Mouse (Mus musculus): Measurements from ENCODE around the gene Acox2.
"Not testable (repeated sequence)": the region's sequence is repeated elsewhere in the genome, so short reads cannot be mapped to it uniquely, and the experiment has no call there.

Gene Acox2

DNA sequence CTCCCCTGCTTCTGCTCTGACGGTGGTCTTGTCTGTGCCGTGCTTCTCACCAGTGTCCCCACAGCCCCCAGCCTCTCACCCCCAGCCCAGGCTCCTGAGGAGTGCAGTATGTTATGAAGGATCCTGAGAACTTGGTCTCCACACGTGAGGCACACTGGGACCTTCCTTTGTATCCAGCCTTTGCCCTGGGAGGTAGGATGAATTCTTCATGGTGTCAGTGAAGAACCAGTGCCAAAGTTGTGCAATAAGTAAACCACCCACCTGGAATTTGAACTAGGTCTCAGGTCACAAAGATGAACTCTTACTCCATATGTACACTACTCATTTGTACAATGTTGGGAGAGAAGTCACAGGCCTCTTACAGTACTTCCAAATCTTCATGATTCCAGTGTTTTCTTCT, at the start of gene Acox2:
Gene Acox2 (minus strand): TSS at position 188 of the 400 bp plus-strand sequence.
- no peak for DNase-seq (ENCODE audit: low read depth, low spot score)

DNA sequence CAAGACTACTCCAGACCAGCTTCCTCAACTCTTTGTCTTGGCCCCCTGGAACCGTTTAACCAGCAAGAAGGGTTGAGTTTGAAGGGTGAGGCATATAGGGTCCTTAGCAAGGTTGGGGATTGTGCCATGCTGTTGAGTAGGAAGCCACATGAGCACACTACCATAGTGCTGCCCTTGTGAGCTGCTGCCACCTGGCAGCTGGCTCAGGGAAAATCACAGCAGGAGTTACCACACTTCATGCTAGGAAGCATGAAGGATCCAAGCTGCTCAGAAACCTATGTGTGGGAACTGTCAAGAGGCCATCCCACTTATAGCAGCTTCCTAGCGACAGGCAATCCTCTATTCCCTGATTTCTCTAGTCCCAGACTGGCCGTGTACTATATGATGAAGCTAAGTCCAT, 49.5 kb upstream of the Acox2 start:
- DNase-seq (ENCODE audit: low read depth, low spot score), result no peak

DNA sequence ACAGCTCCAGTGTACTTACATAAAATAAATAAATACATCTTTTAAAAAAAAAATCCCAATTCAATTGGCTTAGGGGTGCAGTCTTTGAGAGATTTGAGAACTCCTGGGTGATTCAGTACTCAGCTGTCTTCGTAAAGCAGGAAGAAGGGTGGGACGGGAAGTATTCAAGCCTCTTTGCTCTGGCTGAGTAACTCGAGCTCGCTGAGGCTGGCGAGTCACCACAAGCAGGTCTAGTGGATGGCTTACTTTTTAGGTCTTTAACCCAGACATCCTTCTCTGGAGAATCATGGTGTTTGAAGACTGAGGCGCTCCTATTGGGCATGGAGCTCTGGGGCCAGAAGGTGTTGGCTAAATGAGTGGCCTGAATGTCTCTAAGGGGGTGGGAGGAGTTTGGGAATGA, 47.7 kb upstream of the Acox2 start:
- DNase-seq (ENCODE audit: low read depth, low spot score), result no peak

DNA sequence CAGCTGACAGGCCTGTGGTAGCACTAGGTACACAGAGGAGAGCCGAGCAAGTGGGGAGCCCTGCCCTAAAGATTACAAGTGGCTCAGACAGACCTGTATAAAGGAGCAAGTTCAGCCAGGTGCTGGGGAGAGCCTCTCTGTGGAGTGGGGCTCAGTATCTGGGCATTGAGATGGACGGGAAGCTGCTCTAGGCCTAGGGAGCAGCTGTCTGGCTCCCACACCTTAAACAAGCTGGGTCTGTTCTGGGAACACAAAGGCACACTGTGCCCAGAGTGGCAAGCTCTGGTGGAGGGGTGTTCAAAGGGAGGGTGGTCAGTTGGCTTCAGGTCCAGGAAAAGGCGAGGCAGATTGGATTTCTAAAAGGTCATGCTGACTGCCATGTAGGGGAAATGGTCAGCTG, 45.9 kb upstream of the Acox2 start:
- DNase-seq (ENCODE audit: low read depth, low spot score), result no peak

DNA sequence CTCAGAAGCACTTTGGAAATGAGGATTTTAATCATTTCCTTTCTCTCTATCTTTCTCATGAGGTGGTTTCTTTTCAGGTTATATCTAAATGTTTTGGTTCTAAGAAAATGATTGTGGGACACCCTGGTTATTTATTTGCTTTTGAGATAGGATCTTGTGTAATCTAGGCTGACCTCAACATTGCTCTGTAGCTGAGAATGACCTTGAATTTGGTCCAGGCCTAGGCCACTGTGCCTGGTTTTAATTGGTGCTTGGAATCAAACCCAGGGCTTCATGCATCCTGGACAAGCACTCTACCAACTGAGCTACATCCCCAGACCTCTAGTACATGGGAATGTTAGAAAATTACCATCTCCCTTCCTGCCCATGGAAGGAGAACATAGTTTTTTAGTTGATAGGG, 44.9 kb upstream of the Acox2 start:
- DNase-seq (ENCODE audit: low read depth, low spot score), result no peak

DNA sequence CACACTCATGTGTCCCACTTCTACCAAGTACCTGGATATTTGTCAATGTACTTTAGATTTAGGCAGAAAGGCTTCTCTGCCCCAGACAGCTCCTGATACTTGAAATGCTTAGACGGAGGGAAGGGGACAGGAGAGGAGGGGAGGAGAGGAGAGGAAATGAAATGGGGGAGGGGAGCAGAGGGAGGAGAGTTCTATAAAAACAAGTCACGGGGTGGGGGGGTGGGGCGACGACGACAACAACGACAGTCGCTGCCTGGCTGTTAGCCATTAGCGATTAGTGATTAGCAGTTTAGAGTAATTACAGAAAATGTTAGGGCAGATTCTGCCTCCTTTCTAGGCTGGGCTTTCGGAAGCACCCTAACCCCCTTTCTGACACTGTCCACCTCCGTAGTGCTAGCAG, 43.5 kb upstream of the Acox2 start:
- DNase-seq (ENCODE audit: low read depth, low spot score), result no peak

DNA sequence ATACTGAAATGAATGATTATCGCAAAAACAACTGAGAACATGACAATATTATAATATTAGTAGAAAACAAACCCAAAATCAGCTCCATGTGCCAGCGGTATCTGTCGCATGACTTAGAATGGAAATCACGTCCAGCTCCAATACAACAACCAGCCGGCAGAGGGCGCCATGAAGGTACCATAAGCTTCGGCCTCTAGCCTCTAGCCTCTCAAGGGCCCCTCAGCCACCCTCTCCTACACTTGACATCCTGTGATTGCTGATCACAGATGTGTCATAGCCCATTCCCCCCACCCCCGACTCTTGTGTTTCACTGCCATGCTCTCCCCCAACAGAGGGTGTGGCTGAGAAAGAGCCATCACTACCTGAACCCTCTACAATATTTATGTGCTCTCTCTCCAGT, 41.1 kb upstream of the Acox2 start:
- peak; percentile 61 for DNase-seq (ENCODE audit: low read depth, low spot score)

DNA sequence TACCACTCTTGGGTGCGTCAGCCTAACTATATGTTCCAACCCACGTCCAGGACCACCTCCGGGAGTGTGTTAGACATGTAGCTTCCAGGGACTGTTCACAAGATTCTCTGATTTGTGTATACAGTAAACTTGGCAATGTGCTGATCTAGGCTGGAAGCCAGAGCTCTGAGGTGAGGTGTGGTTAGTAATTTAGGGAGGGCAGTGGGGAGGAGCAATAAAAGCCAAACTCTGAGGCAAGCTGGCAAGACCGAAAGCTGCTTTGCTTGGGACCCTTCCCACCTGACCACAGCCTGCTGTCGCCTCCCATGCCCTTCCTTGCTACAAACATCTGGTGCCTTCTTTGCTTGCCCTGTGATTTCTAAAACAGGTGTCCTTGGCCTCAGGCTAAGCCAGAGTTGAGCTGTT, 38.7 kb upstream of the Acox2 start:
- DNase-seq (ENCODE audit: low read depth, low spot score), result no peak

DNA sequence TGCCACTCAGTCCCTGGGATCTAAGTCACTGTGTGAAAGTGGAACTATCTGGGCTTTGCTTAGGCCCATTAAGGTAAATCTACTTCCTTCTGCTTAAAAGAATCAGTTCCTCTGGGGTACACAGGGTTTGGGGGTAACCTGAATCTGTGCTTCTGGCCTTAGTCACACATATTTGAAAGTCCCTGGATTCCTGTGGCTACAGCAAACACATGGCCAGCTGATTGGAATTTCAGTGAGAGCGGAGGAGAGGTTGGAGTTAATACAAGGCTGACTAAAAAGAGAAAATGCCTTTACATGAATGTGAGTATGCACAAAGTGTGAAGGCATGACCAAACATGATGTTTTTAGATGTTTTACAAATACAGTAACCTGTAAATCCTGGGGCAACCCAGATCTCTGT, 35.1 kb upstream of the Acox2 start:
- no peak for DNase-seq (ENCODE audit: low read depth, low spot score)

DNA sequence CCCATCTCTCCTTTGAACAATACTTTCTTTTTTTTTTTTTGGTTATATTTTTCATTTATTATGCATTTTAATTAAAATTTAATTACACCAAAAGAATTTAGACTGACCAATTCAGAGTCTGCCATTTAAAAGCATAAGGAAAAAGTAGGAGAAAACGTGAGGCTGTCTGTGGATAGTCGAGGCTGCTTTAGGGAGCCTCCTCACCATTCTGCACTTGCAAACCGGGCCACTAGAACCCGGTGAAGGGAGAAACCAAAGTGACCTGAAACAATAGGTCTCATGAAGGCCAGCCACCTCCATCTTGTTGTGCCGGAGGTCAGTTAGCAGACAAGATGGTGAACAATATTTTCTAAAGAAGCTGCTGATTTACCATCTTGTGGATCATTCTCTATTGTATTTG, 27.4 kb upstream of the Acox2 start:
- not testable (repeated sequence) for DNase-seq (ENCODE audit: low read depth, low spot score)

DNA sequence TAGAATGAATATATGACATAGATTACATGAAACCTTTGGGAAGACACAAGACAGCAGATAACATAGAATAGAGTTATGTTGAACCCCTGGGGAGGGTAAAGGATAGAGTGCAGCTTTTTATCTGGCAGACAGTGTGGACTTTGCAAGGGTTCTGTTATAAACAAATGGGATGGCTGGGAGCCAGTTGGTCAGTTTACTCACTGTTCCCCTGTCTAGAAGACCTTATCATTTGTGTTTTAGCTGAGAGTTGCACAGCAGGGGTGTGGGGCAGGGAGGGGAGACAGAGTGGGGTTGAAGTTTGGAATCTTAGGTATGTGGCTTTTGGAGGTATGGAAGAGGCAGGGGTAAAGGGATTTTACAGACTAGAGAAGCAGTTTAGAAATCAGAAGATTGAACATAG, 24.6 kb upstream of the Acox2 start:
- no peak for DNase-seq (ENCODE audit: low read depth, low spot score)

DNA sequence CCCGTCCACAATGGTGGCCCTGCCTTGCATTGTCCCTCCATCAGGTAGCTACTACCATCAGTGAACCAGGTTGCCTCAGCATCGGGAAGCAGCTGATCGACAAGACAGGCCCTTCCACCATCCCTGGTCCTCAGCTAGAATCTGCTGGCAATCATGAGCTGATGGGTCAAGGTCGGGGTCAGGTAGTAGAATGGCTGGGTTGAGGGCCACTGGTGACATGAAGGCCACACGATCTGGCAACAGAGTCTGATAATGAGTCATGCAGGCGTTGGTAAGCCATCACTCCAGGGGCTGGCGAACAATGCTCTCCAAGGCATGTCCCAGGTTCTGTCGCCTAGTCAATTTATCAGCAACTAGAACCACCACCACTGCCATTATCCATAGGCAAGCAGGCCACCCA, 12.1 kb upstream of the Acox2 start:
- not testable (repeated sequence) for DNase-seq (ENCODE audit: low read depth, low spot score)

DNA sequence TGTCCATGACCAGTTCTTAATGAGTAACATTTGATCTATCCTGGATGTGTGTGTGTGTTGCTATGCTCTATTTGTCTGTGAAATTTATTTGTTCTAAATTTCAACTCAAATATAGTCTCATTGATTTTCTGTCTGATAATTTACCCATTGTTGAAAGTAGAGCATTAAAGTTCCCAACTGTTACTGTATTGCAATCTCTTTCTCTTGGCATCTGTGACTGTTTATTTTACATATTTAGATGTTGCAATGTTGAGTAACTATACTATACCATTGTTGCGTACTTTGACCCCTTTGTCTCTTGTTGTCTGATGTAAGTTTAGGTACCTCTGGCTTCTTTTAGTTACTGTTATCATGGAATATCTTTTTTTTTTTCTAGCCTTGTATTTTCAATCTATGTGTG, 5.2 kb upstream of the Acox2 start:
- no peak for DNase-seq (ENCODE audit: low read depth, low spot score)

DNA sequence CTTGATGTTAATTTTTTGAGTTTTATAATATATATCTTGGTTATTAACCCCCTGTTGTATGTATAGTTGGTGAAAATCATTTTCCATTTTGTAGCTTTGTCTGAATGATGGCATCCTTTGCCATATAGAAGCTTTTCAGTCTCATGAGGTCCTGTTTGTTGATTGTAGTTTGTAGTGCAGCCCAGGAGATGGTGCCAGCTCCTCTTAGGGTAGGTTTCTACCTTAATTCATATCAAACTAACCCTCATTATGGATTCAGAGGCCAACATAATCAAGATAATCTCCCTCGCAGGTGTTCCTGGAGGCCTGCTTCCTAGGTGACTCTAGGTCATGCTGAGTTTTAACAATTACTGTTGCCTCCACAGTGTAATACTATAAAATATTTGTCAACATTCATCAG, 3.1 kb upstream of the Acox2 start:
- no peak for DNase-seq (ENCODE audit: low read depth, low spot score)

DNA sequence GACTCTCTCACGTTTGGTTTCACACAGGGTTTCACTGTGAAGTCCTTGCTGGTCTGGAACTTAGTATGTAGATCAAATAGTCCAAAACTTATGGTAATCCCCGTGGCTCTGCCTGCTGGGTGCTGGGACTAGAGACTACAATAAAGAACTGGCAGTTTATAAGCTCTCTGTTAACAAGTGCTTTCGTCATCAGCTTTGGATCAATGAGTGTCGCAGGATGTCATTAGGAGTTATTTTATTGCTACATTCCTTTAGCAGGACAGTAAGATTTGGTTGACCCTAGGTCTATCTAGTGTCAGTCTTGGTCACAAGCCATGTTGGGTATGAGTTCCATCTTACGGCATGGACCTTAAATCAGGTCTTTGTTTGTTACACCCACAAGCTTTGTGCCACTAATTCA, 1.1 kb upstream of the Acox2 start:
- DNase-seq (ENCODE audit: low read depth, low spot score), result no peak

DNA sequence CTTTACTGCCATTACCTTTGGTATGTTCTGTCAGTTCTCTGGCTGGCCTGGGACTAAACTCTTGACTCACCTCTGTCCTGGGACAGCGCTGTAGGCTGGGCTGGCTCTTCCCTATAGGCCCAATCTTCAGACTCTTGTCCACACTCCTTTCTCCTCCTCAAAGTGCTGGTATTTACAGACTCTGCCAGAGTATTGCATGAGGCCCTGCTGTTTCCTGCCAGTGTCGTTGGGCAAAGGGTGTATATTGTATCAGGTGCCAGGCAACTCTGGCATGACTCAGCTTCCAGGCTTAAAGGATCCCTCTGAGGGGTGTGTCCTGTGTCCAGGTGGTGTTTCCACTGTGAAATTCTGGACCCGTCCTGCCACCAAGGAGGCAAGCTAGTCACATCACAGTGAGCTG, 401 bp downstream of the Acox2 start:
- DNase-seq (ENCODE audit: low read depth, low spot score), result no peak

DNA sequence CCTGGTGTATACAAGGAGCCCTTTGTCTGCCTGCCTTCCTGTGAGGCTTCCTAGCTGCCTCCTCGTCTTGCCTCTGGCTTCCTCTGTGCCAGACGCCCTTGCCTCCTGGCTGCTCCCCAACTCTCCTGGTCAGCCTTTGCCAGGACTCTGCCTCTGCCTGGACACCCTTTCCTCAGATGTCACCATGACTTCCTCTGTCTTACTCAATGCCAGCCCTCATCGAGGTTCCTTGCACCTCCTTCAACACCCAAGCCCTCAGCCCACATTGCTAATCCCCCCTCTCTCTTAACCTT, 872 bp downstream of the Acox2 start:
- DNase-seq (ENCODE audit: low read depth, low spot score), result no peak

DNA sequence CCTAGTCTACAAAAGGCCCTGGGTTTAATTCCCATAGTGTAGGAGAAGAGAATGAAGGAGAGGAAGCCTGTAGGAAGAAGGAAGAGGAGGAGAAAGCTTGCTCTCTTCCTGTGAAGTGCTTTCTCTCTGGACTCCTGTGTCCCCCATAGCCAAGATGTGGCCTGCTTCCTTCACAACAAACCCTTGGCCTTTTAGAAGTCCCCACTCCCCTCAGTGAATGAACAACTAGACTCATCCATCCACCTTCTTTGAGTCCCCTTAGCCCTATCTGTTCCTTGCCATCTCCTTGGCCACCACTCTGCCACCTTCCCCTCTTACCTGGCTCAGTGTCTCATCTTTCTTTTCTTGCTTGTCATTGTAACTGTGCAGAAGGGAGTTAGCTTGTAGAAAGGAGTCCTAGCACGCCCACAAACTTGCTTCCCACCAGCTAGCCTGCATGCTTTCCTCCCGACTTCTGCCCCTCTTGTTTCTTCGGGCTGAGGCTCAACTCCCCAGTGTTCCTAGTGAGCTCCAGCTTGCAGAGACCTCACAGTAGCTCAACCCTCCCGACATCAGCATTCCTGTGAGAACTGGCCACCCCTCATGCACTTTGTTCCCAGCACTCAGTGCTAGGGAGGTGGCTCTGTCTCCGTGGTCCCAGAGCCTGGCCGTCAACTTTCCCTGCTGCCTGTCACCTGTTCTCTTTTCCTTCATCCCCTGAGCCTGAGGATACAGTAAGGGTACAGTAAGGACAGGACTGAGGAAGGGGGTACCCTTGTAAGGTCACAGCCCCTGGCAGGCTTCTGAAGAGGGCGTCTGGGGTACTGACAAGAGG, 1.4 kb downstream of the Acox2 start:
- DNase-seq (ENCODE audit: low read depth, low spot score), result no peak

DNA sequence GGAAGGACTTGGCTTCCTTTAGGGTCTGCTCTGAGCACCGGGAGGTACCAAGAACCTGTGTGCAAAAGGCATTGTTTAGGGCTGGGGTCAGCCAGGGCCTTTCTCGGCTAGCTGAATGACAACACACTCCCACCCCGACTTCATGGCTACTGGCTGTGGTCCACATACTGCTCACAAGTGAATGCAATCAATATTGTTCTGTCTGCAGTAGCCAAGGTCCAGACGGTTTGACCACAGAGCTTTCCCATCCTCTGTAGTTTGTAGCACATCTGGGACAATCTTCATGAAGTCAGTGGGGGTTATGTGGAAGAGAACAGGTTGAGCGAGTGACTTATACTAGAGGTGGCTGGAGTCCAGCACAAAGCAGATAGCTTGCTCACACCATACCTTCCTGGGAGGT, 2.3 kb downstream of the Acox2 start:
- DNase-seq (ENCODE audit: low read depth, low spot score), result no peak

DNA sequence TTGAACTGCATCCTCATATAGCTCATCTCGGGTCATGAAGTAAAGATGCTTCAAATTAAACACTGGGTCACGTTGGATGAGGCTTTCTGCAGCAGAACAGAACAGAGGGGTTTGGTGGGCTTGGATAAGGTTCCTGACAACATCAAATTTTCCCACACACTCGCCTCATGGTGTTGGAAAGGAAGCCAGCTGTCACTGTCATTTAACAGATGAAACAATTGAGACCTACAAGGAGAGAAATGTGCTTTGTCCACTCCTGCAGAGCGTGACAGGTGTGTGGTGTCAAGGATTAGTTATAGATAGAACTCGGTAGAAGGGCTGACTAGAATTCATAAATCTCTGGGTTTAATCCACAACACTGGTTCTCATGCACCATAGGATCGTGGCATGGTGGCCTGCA, 3.1 kb downstream of the Acox2 start:
- DNase-seq (ENCODE audit: low read depth, low spot score), result no peak

DNA sequence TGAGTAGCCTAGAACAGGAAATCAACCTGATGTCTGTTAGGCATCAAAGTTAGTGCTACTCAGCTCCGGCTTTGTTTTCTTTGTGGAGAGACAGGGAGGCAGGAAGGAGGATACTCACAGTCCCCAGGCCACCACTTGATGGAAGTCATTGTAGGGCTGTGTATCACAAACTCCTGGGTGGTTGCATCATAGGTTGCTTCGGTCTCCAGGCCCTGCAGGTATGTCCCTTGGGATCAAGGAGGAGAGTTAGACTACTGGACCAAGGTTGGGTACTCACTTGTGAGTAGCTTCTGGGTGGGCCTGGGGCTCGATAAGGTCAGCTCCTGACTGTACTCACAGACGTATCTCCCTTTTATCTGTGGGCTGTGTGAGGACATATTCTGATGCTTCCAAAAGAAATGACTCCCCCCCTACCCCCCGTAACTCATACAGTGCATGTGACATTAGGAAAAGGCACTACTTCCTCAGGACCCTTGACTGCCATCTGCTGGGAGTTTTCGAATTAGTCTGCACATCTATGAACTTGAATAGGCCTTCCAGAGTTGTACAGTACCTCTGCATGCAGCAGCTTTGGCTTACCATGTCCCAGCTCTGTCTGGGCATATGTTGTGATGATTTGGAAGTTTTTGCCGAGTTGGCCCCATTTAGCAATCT, 4.0 kb downstream of the Acox2 start:
- peak; percentile 45 for DNase-seq (ENCODE audit: low read depth, low spot score)

DNA sequence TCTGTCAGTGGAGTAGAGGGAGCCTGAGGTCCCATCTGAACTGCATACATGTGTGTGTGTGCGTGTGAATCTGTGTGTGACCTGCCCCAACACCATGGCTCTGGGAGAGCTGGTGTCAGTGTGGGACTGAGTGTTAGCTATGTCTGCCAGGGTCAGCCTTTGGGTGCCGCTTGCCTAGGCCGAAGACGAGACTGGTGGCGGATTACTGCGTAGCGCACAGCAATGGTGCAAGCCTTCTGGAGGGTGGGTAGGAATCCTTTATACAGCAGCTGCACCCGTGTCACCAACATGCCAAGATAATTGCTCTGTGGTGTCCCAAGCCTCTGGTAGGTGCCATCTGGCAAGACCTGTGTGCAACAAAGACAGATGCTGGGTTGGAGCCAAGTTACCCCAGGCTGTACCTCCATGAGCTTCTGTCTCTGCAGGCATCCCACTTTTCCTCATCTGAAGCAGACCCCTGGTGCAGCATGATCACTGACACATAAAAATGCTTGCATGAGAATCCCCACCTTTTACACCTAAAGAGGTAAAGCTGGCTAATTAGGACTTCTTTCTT, 7.7 kb downstream of the Acox2 start:
- DNase-seq (ENCODE audit: low read depth, low spot score), result no peak

DNA sequence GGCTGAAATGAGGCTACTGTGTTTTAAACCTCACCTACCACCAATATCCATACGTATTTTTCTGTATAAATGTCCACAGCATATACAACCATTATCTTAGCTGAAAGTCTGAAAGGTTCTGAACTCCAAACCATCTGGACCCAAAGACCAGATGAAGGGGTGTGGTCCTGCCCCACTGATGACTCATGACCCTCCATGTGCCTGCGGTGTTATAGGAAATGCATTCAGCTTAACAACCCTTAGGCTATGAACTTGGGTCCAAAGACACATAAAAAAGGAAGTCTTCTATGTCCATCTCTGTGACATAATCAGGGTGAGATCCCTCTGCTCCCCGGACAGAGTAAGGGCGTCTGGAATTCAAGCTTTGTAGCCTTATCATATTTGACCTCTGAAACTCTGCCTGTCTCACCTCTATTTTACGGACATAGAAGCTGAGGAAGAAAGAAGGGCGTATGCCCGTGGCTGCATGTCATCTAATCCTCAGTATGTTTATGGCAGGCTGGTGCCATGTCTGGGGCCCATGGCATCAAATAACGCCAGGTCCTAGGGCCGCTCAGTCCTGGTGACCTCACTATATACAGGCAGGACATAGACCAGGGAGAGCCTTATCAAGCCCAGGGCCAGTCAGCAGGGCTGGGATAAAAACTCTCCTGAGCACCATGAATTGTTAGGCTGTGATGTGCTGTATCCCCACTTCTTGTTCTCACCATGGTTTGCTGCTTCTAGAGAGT, 8.8 kb downstream of the Acox2 start:
- DNase-seq (ENCODE audit: low read depth, low spot score), result no peak

All from forelimb bud, embryonic 11.5 days (tissue).